Mouse (Mus musculus) G1E (cell line): ENCODE results near the gene Map4. TPM values are rescaled to one million over a fixed set of nuclear protein-coding genes. Genes with fewer than 3 reads are reported as not detected.

Experiments
- ATAC-seq: 2 replicates; pipeline ENCODE4 v1.8.0; 2016; ENCODE audit warnings: mild to moderate bottlenecking; ENCODE audit not compliant: insufficient number of reproducible peaks, poor library complexity, low FRiP score, severe bottlenecking; ENCODE audit errors: extremely low read depth
- DNase-seq: peaks from one replicate; pipeline ENCODE4 v3.0.0; 2012; ENCODE audit warnings: low spot score
- H3K27me3 ChIP-seq: 2 replicates; pipeline ENCODE4 v1.6.1; 2012; ENCODE audit warnings: mild to moderate bottlenecking, low read length, inconsistent platforms; ENCODE audit not compliant: insufficient read depth
- H3K36me3 ChIP-seq: replicated peaks from 2 replicates; pipeline ENCODE3; 2012; ENCODE audit warnings: mild to moderate bottlenecking, inconsistent platforms
- H3K4me1 ChIP-seq: 2 replicates; pipeline ENCODE4 v1.6.1; 2012; ENCODE audit warnings: low read depth, low read length, inconsistent platforms, mixed read lengths; ENCODE audit not compliant: insufficient read depth
- H3K4me3 ChIP-seq: 2 replicates; pipeline ENCODE4 v1.5.1; 2012; ENCODE audit warnings: low read depth, mild to moderate bottlenecking, inconsistent platforms, low read length, moderate library complexity, mixed read lengths
- H3K9me3 ChIP-seq: replicated peaks from 2 replicates; pipeline ENCODE4 v1.6.1; 2012; ENCODE audit warnings: inconsistent platforms
- CTCF ChIP-seq: IDR thresholded peaks from 2 replicates; pipeline ENCODE4 v1.5.1; 2012; ENCODE audit warnings: low read depth, low read length, inconsistent platforms, mixed read lengths
- GATA1 ChIP-seq: IDR thresholded peaks from 2 replicates; pipeline ENCODE4 v1.6.1; 2012; ENCODE audit warnings: borderline replicate concordance, low read length, inconsistent platforms, mixed read lengths
- GATA2 ChIP-seq: IDR thresholded peaks from 2 replicates; pipeline ENCODE4 v1.6.1; 2012; ENCODE audit warnings: low read depth, low read length, inconsistent platforms, borderline replicate concordance
- POLR2AphosphoS5 ChIP-seq: IDR thresholded peaks from 2 replicates; pipeline ENCODE4 v1.6.1; 2012; ENCODE audit warnings: low read depth, low read length, inconsistent platforms; ENCODE audit not compliant: insufficient replicate concordance
- TAL1 ChIP-seq: conservative IDR thresholded peaks from 2 replicates; pipeline ENCODE4 v1.6.1; 2012; ENCODE audit warnings: low read depth, low read length, inconsistent platforms, mixed read lengths
- polyA plus RNA-seq: library from polyadenylated mRNA; stranded (reverse); fragments of >175 nt; gene quantifications from 2 replicates; pipeline ENCODE4 v1.2.3, GENCODE M21; 2012
- total RNA-seq, 2 experiments: library from RNA; stranded (forward) in 1 of 2; stranded (reverse) in 1 of 2; fragments of 200-1000 nt in 1 of 2; fragments of >200 nt in 1 of 2; fragmentation: Nextera tagmentation in 1 of 2; gene quantifications; 2 replicates each; pipeline ENCODE4 v1.2.3; 2014 to 2017

The Map4 gene
- total and polyA plus RNA-seq, 3 experiments: 27.2 to 69.3 (median 47.5) TPM

GRCm38 (mm10) chr9:109902246-109902645, 29.0 kb upstream of the Map4 start:
- H3K4me3 ChIP-seq: no peak overlapping the region
- ATAC-seq: no peak
- no peaks in the 10 kb centered on the region for H3K9me3 ChIP-seq
- TF ChIP-seq GATA1 (no peak), GATA2 (no peak), POLR2AphosphoS5 (no peak), TAL1 (no peak), CTCF (no peak)
- DNase-seq: no peak
- peaks cover 3% of the 10 kb centered on the region; the same call in 1 of the 2 replicates for H3K27me3 ChIP-seq
- H3K36me3 ChIP-seq: peaks cover 29% of the 10 kb centered on the region
- peaks cover 5% of the 10 kb centered on the region; the same call in 1 of the 2 replicates for H3K4me1 ChIP-seq

GRCm38 (mm10) chr9:109902740-109903139, 28.5 kb upstream of the Map4 start:
- Histone ChIP-seq H3K4me1 (peaks cover 8% of the 10 kb centered on the region), H3K9me3 (no peaks in the 10 kb centered on the region), H3K4me3 (no peak overlapping the region), H3K36me3 (peaks cover 24% of the 10 kb centered on the region), H3K27me3 (peaks cover 7% of the 10 kb centered on the region; the same call in 1 of the 2 replicates)
- ATAC-seq (no peak), DNase-seq (no peak)
- TF ChIP-seq CTCF (no peak), TAL1 (no peak), GATA2 (no peak), GATA1 (no peak), POLR2AphosphoS5 (no peak)

GRCm38 (mm10) chr9:109907300-109907699, 24.0 kb upstream of the Map4 start:
- Histone ChIP-seq H3K9me3 (no peaks in the 10 kb centered on the region), H3K27me3 (peaks cover 24% of the 10 kb centered on the region), H3K36me3 (no peaks in the 10 kb centered on the region), H3K4me3 (no peak overlapping the region), H3K4me1 (peaks cover 7% of the 10 kb centered on the region; the same call in 1 of the 2 replicates)
- DNase-seq (no peak), ATAC-seq (no peak)
- TF ChIP-seq TAL1 (no peak), CTCF (no peak), POLR2AphosphoS5 (no peak), GATA1 (no peak), GATA2 (no peak)

- Histone ChIP-seq H3K4me3 (no peak overlapping the region), H3K27me3 (peaks cover 29% of the 10 kb centered on the region), H3K4me1 (peaks cover 7% of the 10 kb centered on the region; the same call in 1 of the 2 replicates), H3K9me3 (no peaks in the 10 kb centered on the region), H3K36me3 (no peaks in the 10 kb centered on the region)
- no peak for ATAC-seq
- no peak for DNase-seq
- no peak for TF ChIP-seq CTCF
- no peak for TF ChIP-seq TAL1
- no peak for TF ChIP-seq POLR2AphosphoS5
- TF ChIP-seq GATA2: no peak
- no peak for TF ChIP-seq GATA1
Measured at GRCm38 (mm10) chr9:109907774-109908465, 23.3 kb upstream of the Map4 start.

- no peak for DNase-seq
- Histone ChIP-seq H3K4me1 (peaks cover 7% of the 10 kb centered on the region; the same call in 1 of the 2 replicates), H3K9me3 (no peaks in the 10 kb centered on the region), H3K36me3 (no peaks in the 10 kb centered on the region), H3K27me3 (peaks cover 32% of the 10 kb centered on the region), H3K4me3 (no peak overlapping the region)
- TF ChIP-seq POLR2AphosphoS5 (no peak), TAL1 (no peak), CTCF (no peak), GATA2 (no peak), GATA1 (no peak)
- no peak for ATAC-seq
Measured at GRCm38 (mm10) chr9:109909102-109909501, 22.2 kb upstream of the Map4 start.

GRCm38 (mm10) chr9:109909926-109910325, 21.3 kb upstream of the Map4 start:
- no peak for ATAC-seq
- Histone ChIP-seq H3K36me3 (no peaks in the 10 kb centered on the region), H3K27me3 (peaks cover 40% of the 10 kb centered on the region), H3K4me1 (peaks cover 7% of the 10 kb centered on the region; the same call in 1 of the 2 replicates), H3K4me3 (no peak overlapping the region), H3K9me3 (no peaks in the 10 kb centered on the region)
- TF ChIP-seq GATA2 (no peak), CTCF (no peak), GATA1 (no peak), POLR2AphosphoS5 (no peak), TAL1 (no peak)
- DNase-seq: no peak

- DNase-seq (no peak), ATAC-seq (no peak)
- peaks cover 37% of the 10 kb centered on the region for H3K27me3 ChIP-seq
- H3K4me3 ChIP-seq: no peak overlapping the region
- no peaks in the 10 kb centered on the region for H3K9me3 ChIP-seq
- TF ChIP-seq CTCF: no peak
- TF ChIP-seq POLR2AphosphoS5: no peak
- TF ChIP-seq GATA2: no peak
- TF ChIP-seq GATA1: no peak
- no peak for TF ChIP-seq TAL1
- no peaks in the 10 kb centered on the region for H3K36me3 ChIP-seq
- peaks cover 7% of the 10 kb centered on the region; the same call in 1 of the 2 replicates for H3K4me1 ChIP-seq
Measured at GRCm38 (mm10) chr9:109911779-109912178, 19.5 kb upstream of the Map4 start.
